Mouse (Mus musculus) olfactory bulb, adult 2 months (tissue): ENCODE data around the gene Sftpa1.

Experiments used
- CTCF ChIP-seq: fragments of 200-500 bp; IDR thresholded peaks from 2 replicates; pipeline ENCODE4 v1.5.1; 2012; ENCODE audit warnings: low read depth, mild to moderate bottlenecking, low read length, moderate library complexity; ENCODE audit not compliant: insufficient read depth
- POLR2A ChIP-seq: fragments of 200-500 bp; IDR thresholded peaks from 2 replicates; pipeline ENCODE4 v1.6.1; 2012; ENCODE audit warnings: mild to moderate bottlenecking, low read depth, low read length, moderate library complexity; ENCODE audit not compliant: insufficient read depth

DNA sequence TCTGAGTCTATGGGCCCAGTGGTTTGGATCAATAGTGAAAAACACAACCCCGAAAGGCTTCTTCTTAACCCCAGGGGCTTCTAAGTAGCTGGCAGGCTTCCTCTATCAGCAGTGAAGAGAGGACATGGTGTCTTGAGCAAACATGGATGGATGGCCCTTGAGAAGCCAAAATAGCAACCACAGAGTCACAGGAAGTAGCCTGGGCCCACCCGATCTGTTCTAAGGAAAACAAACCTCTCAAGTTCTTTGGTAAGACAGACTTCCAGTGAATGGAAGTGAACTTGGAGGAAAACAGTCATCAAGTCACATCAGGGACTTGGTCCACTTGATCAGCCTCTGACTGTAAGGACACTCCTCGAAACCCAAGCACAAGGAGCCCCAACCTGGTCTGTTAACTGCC, 15.3 kb downstream of the Sftpa1 start:
- TF ChIP-seq CTCF (no peak), POLR2A (no peak)
